ENCODE assay signal across 8 mouse cellular contexts in genomic region chr5:86803962-86804940, GRCm38 (mm10). TPM values are rescaled to one million over a fixed set of nuclear protein-coding genes. Genes with fewer than 3 reads are reported as not detected.
DNase-seq lines count a peak whose midpoint lies in the region; ATAC-seq and TF ChIP-seq lines count a peak whose summit lies in the region.

Gene Ythdc1, plus strand, starts transcription at chr5:86804221.

- DNase-seq in CD8-positive naive resting alpha-beta T cell, adult 2 months (ENCODE audit: low read depth in 2 of 2, low spot score in 2 of 2) = peak; percentile 86 to 90
- peak; percentile 87 for DNase-seq in c-Kit-positive CD71-negative TER-119-negative erythroid progenitor cells, embryonic 14.5 days (ENCODE audit: low read depth)
- DNase-seq in forebrain, embryonic 10.5 days (ENCODE audit: extremely low spot score, low spot score) = peak; percentile 96
- DNase-seq in kidney, postnatal 25 days = peak; percentile 95 to 97
- peak; percentile 92 to 94 (median 93) for DNase-seq in liver, embryonic 14.5 days (ENCODE audit: low read depth in 3 of 3, low spot score in 3 of 3)
- peak; percentile 98 for DNase-seq in neural tube, embryonic 11.5 days (ENCODE audit: low spot score)
- peak; percentile 99 for DNase-seq in stomach, postnatal 0 days (ENCODE audit: low spot score)

- H3K9ac ChIP-seq in heart, embryonic 15.5 days = peak within 1 kb of the TSS; percentile 100
- H3K9ac ChIP-seq in liver, embryonic 14.5 days (replicated peaks) = peak within 1 kb of the TSS; percentile 83
- H3K9ac ChIP-seq in neural tube, embryonic 11.5 days (ENCODE audit: low read length) = peak within 1 kb of the TSS; percentile 98
- peak within 1 kb of the TSS; percentile 99 for H3K9ac ChIP-seq in stomach, postnatal 0 days (ENCODE audit: low read length)

- under 1% methylated on average over 100 of the region's 111 CpGs for WGBS in forebrain, embryonic 10.5 days
- under 1% methylated on average over 106 of the region's 111 CpGs for WGBS in heart, embryonic 15.5 days
- under 1% methylated on average over 87 of the region's 111 CpGs for WGBS in liver, embryonic 14.5 days (ENCODE audit: insufficient replicate concordance)
- under 1% methylated on average over 66 of the region's 111 CpGs for WGBS in neural tube, embryonic 11.5 days
- WGBS in stomach, postnatal 0 days = under 1% methylated on average over 84 of the region's 111 CpGs

- peak within 1 kb of the TSS; percentile 93 for H3K4me3 ChIP-seq in forebrain, embryonic 10.5 days
- H3K4me3 ChIP-seq in heart, embryonic 15.5 days = peak within 1 kb of the TSS; percentile 99
- peak within 1 kb of the TSS; percentile 76 to 96 for H3K4me3 ChIP-seq in liver, embryonic 14.5 days (ENCODE audit: insufficient read depth in 1 of 2, low read depth in 2 of 2, low read length in 2 of 2)
- H3K4me3 ChIP-seq in neural tube, embryonic 11.5 days (ENCODE audit: low read depth, low read length) = peak within 1 kb of the TSS; percentile 80
- H3K4me3 ChIP-seq in stomach, postnatal 0 days (ENCODE audit: low read depth, low read length) = peak within 1 kb of the TSS; percentile 100

- H3K9me3 ChIP-seq in forebrain, embryonic 10.5 days = no peaks in the 10 kb centered on the region
- H3K9me3 ChIP-seq in heart, embryonic 15.5 days (replicated peaks) = no peaks in the 10 kb centered on the region
- no peaks in the 10 kb centered on the region for H3K9me3 ChIP-seq in liver, embryonic 14.5 days (ENCODE audit: control insufficient read depth, low read length)
- no peaks in the 10 kb centered on the region for H3K9me3 ChIP-seq in neural tube, embryonic 11.5 days (ENCODE audit: control insufficient read depth, low read length)
- no peaks in the 10 kb centered on the region for H3K9me3 ChIP-seq in stomach, postnatal 0 days (ENCODE audit: control insufficient read depth, low read length)

- H3K4me1 ChIP-seq in forebrain, embryonic 10.5 days = peaks cover 5% of the 10 kb centered on the region; the same call in 1 of the 2 replicates
- H3K4me1 ChIP-seq in heart, embryonic 15.5 days (replicated peaks) = peaks cover 8% of the 10 kb centered on the region
- H3K4me1 ChIP-seq in liver, embryonic 14.5 days (replicated peaks; ENCODE audit: control insufficient read depth in 2 of 2, insufficient read depth in 2 of 2, low read length in 1 of 2) = peaks cover 6 to 13% of the 10 kb centered on the region in 2 experiments
- no peaks in the 10 kb centered on the region for H3K4me1 ChIP-seq in neural tube, embryonic 11.5 days (ENCODE audit: control insufficient read depth, insufficient read depth, low read length)
- H3K4me1 ChIP-seq in stomach, postnatal 0 days (replicated peaks; ENCODE audit: control insufficient read depth, insufficient read depth) = 0 out of 2 replicates have a peak, but pooled peaks cover 3% of the 10 kb centered on the region

- H3K27ac ChIP-seq in forebrain, embryonic 10.5 days = peak within 1 kb of the TSS; percentile 99
- peak within 1 kb of the TSS; percentile 99 for H3K27ac ChIP-seq in heart, embryonic 15.5 days
- peak within 1 kb of the TSS; percentile 87 for H3K27ac ChIP-seq in liver, embryonic 14.5 days
- peak within 1 kb of the TSS; percentile 98 for H3K27ac ChIP-seq in neural tube, embryonic 11.5 days (ENCODE audit: low read depth, low read length)
- peak within 1 kb of the TSS; percentile 100 for H3K27ac ChIP-seq in stomach, postnatal 0 days (replicated peaks)

- peak within 1 kb of the TSS; percentile 72 for H3K4me2 ChIP-seq in heart, embryonic 15.5 days
- peak within 1 kb of the TSS; percentile 88 for H3K4me2 ChIP-seq in liver, embryonic 14.5 days (ENCODE audit: low read depth)
- peak within 1 kb of the TSS; percentile 58 for H3K4me2 ChIP-seq in neural tube, embryonic 11.5 days (ENCODE audit: low read depth)
- peak within 1 kb of the TSS; percentile 64 for H3K4me2 ChIP-seq in stomach, postnatal 0 days (replicated peaks; ENCODE audit: low read depth)

- peaks cover 22% of the 10 kb centered on the region for H3K36me3 ChIP-seq in forebrain, embryonic 10.5 days (replicated peaks)
- H3K36me3 ChIP-seq in heart, embryonic 15.5 days = no peaks in the 10 kb centered on the region
- H3K36me3 ChIP-seq in liver, embryonic 14.5 days (replicated peaks; ENCODE audit: control insufficient read depth, insufficient read depth, low read depth) = no peaks in the 10 kb centered on the region
- H3K36me3 ChIP-seq in neural tube, embryonic 11.5 days (ENCODE audit: control insufficient read depth, insufficient read depth, low read length) = no peaks in the 10 kb centered on the region
- no peaks in the 10 kb centered on the region for H3K36me3 ChIP-seq in stomach, postnatal 0 days (ENCODE audit: control insufficient read depth, insufficient read depth, low read length)

- TF ChIP-seq EP300 in liver, embryonic 14.5 days (IDR thresholded peaks at IDR 0.05; ENCODE audit: low read depth) = no peak
- no peak for TF ChIP-seq EP300 in stomach, postnatal 0 days (optimal IDR thresholded peaks at IDR 0.05)

- ATAC-seq in heart, embryonic 15.5 days (replicated peaks; ENCODE audit: insufficient number of reproducible peaks, insufficient read depth, low FRiP score, low read depth) = peak; percentile 99
- peak; percentile 97 for ATAC-seq in liver, embryonic 14.5 days (ENCODE audit: insufficient read depth)
- peak; percentile 99 for ATAC-seq in neural tube, embryonic 11.5 days (ENCODE audit: insufficient read depth, low FRiP score, low TSS enrichment)
- ATAC-seq in stomach, postnatal 0 days (ENCODE audit: low FRiP score, low TSS enrichment) = peak; percentile 99

- H3K27me3 ChIP-seq in forebrain, embryonic 10.5 days (ENCODE audit: poor library complexity, severe bottlenecking) = no peaks in the 10 kb centered on the region
- no peaks in the 10 kb centered on the region for H3K27me3 ChIP-seq in heart, embryonic 15.5 days
- H3K27me3 ChIP-seq in liver, embryonic 14.5 days (ENCODE audit: control insufficient read depth, insufficient read depth, low read length) = no peaks in the 10 kb centered on the region
- no peaks in the 10 kb centered on the region for H3K27me3 ChIP-seq in neural tube, embryonic 11.5 days (ENCODE audit: control insufficient read depth, insufficient read depth, low read length)
- H3K27me3 ChIP-seq in stomach, postnatal 0 days (ENCODE audit: control insufficient read depth, insufficient read depth, low read length) = no peaks in the 10 kb centered on the region

- 0 out of 2 replicates have a peak, but pooled peaks have one; percentile 18 for TF ChIP-seq CTCF in liver, embryonic 14.5 days (IDR thresholded peaks at IDR 0.05; ENCODE audit: low read depth)
- peak; percentile 37; the same call in 1 of the 2 replicates for TF ChIP-seq CTCF in stomach, postnatal 0 days (IDR thresholded peaks at IDR 0.05; ENCODE audit: low read depth)

RNA-seq across cellular contexts. Expression of gene Ythdc1, which starts in this region (rescaled TPM):
- 39.7 and 40.2 TPM in 2 replicates for polyA plus RNA-seq in forebrain, embryonic 10.5 days (2016; fragmentation: Nextera tagmentation; extraction: Ambion mirVana)
- polyA plus RNA-seq in heart, embryonic 15.5 days (2015; fragmentation: Nextera tagmentation; extraction: Ambion mirVana) = 23.2 and 23.8 TPM in 2 replicates
- polyA plus RNA-seq in liver, embryonic 14.5 days (2012; rRNA removed) = 15.0 and 22.8 TPM in 2 replicates
- 12.1 and 13.3 TPM in 2 replicates for polyA plus RNA-seq in liver, embryonic 14.5 days (2014; fragmentation: Nextera tagmentation; extraction: Ambion mirVana)
- 54.6 and 56.5 TPM in 2 replicates for polyA plus RNA-seq in neural tube, embryonic 11.5 days (2014; fragmentation: Nextera tagmentation; extraction: Ambion mirVana)
- 17.8 and 18.4 TPM in 2 replicates for polyA plus RNA-seq in stomach, postnatal 0 days (2015; fragmentation: Nextera tagmentation; extraction: Ambion mirVana)

Comparison
In these comparisons a context has a peak if more than half of its experiments do, and no peak if none do; other contexts are left out.
1. Peak in every context shown above with its lines: DNase-seq, ATAC-seq, H3K4me3 ChIP-seq and H3K27ac ChIP-seq.